Comparison of ENCODE assay signal across 8 mouse cellular contexts in genomic region chr6:120365051-120365450, GRCm38 (mm10). TPM values are rescaled to one million over a fixed set of nuclear protein-coding genes. Genes with fewer than 3 reads are reported as not detected.
A peak's percentile ranks its signal among the peaks of the same experiment; 100 is the strongest.
DNase-seq lines count a peak whose midpoint lies in the region; TF ChIP-seq lines count a peak whose summit lies in the region.

No protein-coding gene starts in this region.

- intact Hi-C loops in heart, adult 2 months (cut with DNase I) = no loop called here
- intact Hi-C loops in left cerebral cortex, postnatal 4 days (cut with DNase I) = no loop called here

- no peaks in the 10 kb centered on the region for H3K79me2 ChIP-seq in heart, adult 2 months (replicated peaks; ENCODE audit: control insufficient read depth, insufficient read depth, low read length)

- H3K9ac ChIP-seq in heart, adult 2 months (ENCODE audit: low read depth, low read length) = peak overlapping the region; percentile 80
- peak overlapping the region; percentile 90 for H3K9ac ChIP-seq in ES-Bruce4 (ENCODE audit: low read depth, poor library complexity, severe bottlenecking)

- H3K4me1 ChIP-seq in heart, adult 2 months (ENCODE audit: control insufficient read depth, insufficient read depth, low read length) = peaks cover 4% of the 10 kb centered on the region
- no peaks in the 10 kb centered on the region for H3K4me1 ChIP-seq in ES-Bruce4 (ENCODE audit: control insufficient read depth, insufficient read depth, low read length)
- H3K4me1 ChIP-seq in embryonic fibroblast, embryonic 13.5 days (ENCODE audit: control insufficient read depth, insufficient read depth, low read length) = peaks cover 7% of the 10 kb centered on the region; the same call in 1 of the 2 replicates

- H3K4me3 ChIP-seq in heart, adult 2 months = peak overlapping the region; percentile 96
- H3K4me3 ChIP-seq in ES-Bruce4 (ENCODE audit: low read depth, low read length) = peak overlapping the region; percentile 90
- H3K4me3 ChIP-seq in embryonic fibroblast, embryonic 13.5 days (ENCODE audit: insufficient read depth, low read length) = peak overlapping the region; percentile 85

- peaks cover 13% of the 10 kb centered on the region for H3K36me3 ChIP-seq in heart, adult 2 months (ENCODE audit: control insufficient read depth, insufficient read depth, low read length)
- H3K36me3 ChIP-seq in ES-Bruce4 (ENCODE audit: control insufficient read depth, insufficient read depth, low read length, poor library complexity, severe bottlenecking) = peaks cover 26% of the 10 kb centered on the region

- no peak for TF ChIP-seq CTCF in heart, adult 2 months (IDR thresholded peaks at IDR 0.05)
- TF ChIP-seq CTCF in ES-Bruce4 (IDR thresholded peaks at IDR 0.05; ENCODE audit: low read depth, low read length) = no peak
- no peak for TF ChIP-seq CTCF in embryonic fibroblast, embryonic 13.5 days (IDR thresholded peaks at IDR 0.05; ENCODE audit: borderline replicate concordance, insufficient read depth, low read length)

- H3K27me3 ChIP-seq in heart, adult 2 months (ENCODE audit: control insufficient read depth, insufficient read depth, low read length) = no peaks in the 10 kb centered on the region
- no peaks in the 10 kb centered on the region for H3K27me3 ChIP-seq in ES-Bruce4 (ENCODE audit: control insufficient read depth, insufficient read depth, low read length, poor library complexity, severe bottlenecking)

- TF ChIP-seq POLR2A in heart, adult 2 months (IDR thresholded peaks at IDR 0.05; ENCODE audit: insufficient read depth, low read depth, low read length) = no peak
- TF ChIP-seq POLR2A in ES-Bruce4 (IDR thresholded peaks at IDR 0.05; ENCODE audit: insufficient read depth, low read length) = no peak
- no peak for TF ChIP-seq POLR2A in embryonic fibroblast, embryonic 13.5 days (IDR thresholded peaks at IDR 0.05; ENCODE audit: low read depth, low read length)

- H3K9me3 ChIP-seq in ES-Bruce4 (replicated peaks; ENCODE audit: control insufficient read depth, insufficient read depth, low read length, poor library complexity, severe bottlenecking) = no peaks in the 10 kb centered on the region

- no peak for TF ChIP-seq EP300 in heart, adult 2 months (IDR thresholded peaks at IDR 0.05; ENCODE audit: insufficient read depth, low read depth, low read length)
- no peak for TF ChIP-seq EP300 in ES-Bruce4 (IDR thresholded peaks at IDR 0.05; ENCODE audit: insufficient read depth, low read depth, low read length)

- under 1% methylated on average over 15 of the region's 15 CpGs for WGBS in heart, adult 2 months

- no peak for DNase-seq in heart, adult 2 months
- DNase-seq in heart, adult 11 months = no peak
- DNase-seq in kidney, postnatal 10 days = peak; percentile 29
- peak; percentile 26 for DNase-seq in neural tube, embryonic 10.5 days (ENCODE audit: extremely low spot score, low spot score)
- no peak for DNase-seq in right cerebral cortex, postnatal 4 days
- DNase-seq in left cerebral cortex, postnatal 4 days = no peak

- H3K27ac ChIP-seq in heart, adult 2 months = no peak overlapping the region
- H3K27ac ChIP-seq in ES-Bruce4 (ENCODE audit: insufficient read depth, low read length) = no peak overlapping the region
- H3K27ac ChIP-seq in embryonic fibroblast, embryonic 13.5 days (ENCODE audit: insufficient read depth, low read length) = no peak overlapping the region

RNA-seq across cellular contexts. Expression of gene Ccdc77, which starts 0.9 kb away (rescaled TPM):
- total RNA-seq in heart, adult 2 months (2021) = 1 to 10 TPM; 3.7 to 4.0 TPM
- 2.6 and 6.6 TPM in 2 replicates for polyA plus RNA-seq in heart, adult 2 months (2012; rRNA removed)
- 59.3 and 60.4 TPM in 2 replicates for polyA plus RNA-seq in ES-Bruce4 (2011; ENCODE audit: insufficient read depth, insufficient read length, low read depth, missing spikeins)
- 9.2 and 10.0 TPM in 2 replicates for polyA plus RNA-seq in embryonic fibroblast, embryonic 13.5 days (2011; ENCODE audit: insufficient read length, low read depth, missing spikeins)
- 1 to 10 TPM; 6.1 to 6.3 TPM for total RNA-seq in left cerebral cortex, postnatal 4 days (2021)

RNA-seq across cellular contexts. Expression of gene Kdm5a, which starts 1.1 kb away (rescaled TPM):
- total RNA-seq in heart, adult 2 months (2021) = 10 to 100 TPM; 27.6 to 28.8 TPM
- 3.4 and 6.5 TPM in 2 replicates for polyA plus RNA-seq in heart, adult 2 months (2012; rRNA removed)
- 65.6 and 75.3 TPM in 2 replicates for polyA plus RNA-seq in ES-Bruce4 (2011; ENCODE audit: insufficient read depth, insufficient read length, low read depth, missing spikeins)
- polyA plus RNA-seq in embryonic fibroblast, embryonic 13.5 days (2011; ENCODE audit: insufficient read length, low read depth, missing spikeins) = 45.3 and 51.6 TPM in 2 replicates
- total RNA-seq in left cerebral cortex, postnatal 4 days (2021) = 10 to 100 TPM; 34.7 to 37.0 TPM

Comparison
In these comparisons a context has a peak if more than half of its experiments do, and no peak if none do; other contexts are left out.
1. DNase-seq: peak in kidney, postnatal 10 days (single experiment) and neural tube, embryonic 10.5 days (single experiment); none in heart, adult 2 months (0 of 2), heart, adult 11 months (single experiment), right cerebral cortex, postnatal 4 days (single experiment) and left cerebral cortex, postnatal 4 days (single experiment).
2. Peak in every context shown above with its lines, with median percentiles within 50 percentile points of each other: H3K4me3 ChIP-seq.